Mouse (Mus musculus) ES-E14 (cell line): ENCODE measurements around the gene Eif2b2. TPM values are rescaled to one million over a fixed set of nuclear protein-coding genes. Genes with fewer than 3 reads are reported as not detected.

Source experiments
- DNase-seq: peaks from one replicate; pipeline ENCODE4 v3.0.0-alpha.2; 2013; ENCODE audit warnings: low read depth, low spot score
- H3K27ac ChIP-seq: 2 replicates; pipeline ENCODE4 v1.5.1; 2012; ENCODE audit warnings: low read depth, mild to moderate bottlenecking, low read length, moderate library complexity, mixed read lengths; ENCODE audit not compliant: poor library complexity, insufficient read depth, severe bottlenecking
- H3K36me3 ChIP-seq: 2 replicates; pipeline ENCODE4 v1.6.1; 2012; ENCODE audit warnings: mild to moderate bottlenecking, low read length, moderate library complexity, mixed read lengths; ENCODE audit not compliant: control insufficient read depth, poor library complexity, insufficient read depth, severe bottlenecking
- H3K4me1 ChIP-seq, 2 experiments: fragments of 150-350 bp in 1 of 2; sonication (generic) in 1 of 2; 2 replicates each; pipeline ENCODE4 v1.6.1; 2012; ENCODE audit warnings: low read length in 2 of 2, mild to moderate bottlenecking in 1 of 2, mixed read lengths in 1 of 2; ENCODE audit not compliant: control insufficient read depth in 2 of 2, insufficient read depth in 2 of 2, poor library complexity in 1 of 2
- H3K4me3 ChIP-seq, 2 experiments: fragments of 150-350 bp in 1 of 2; sonication (generic) in 1 of 2; 2 replicates each; pipeline ENCODE4 v1.5.1; 2012; ENCODE audit warnings: low read length in 2 of 2, low read depth in 1 of 2, mild to moderate bottlenecking in 1 of 2, mixed read lengths in 1 of 2; ENCODE audit not compliant: insufficient read depth in 1 of 2, poor library complexity in 1 of 2, severe bottlenecking in 1 of 2
- H3K9ac ChIP-seq: 2 replicates; pipeline ENCODE4 v1.6.1; 2012; ENCODE audit warnings: low read depth, mild to moderate bottlenecking, low read length, mixed read lengths; ENCODE audit not compliant: poor library complexity, insufficient read depth, severe bottlenecking
- H3K9me3 ChIP-seq: fragments of 150-350 bp; sonication (generic); 2 replicates; pipeline ENCODE4 v1.6.1; 2012; ENCODE audit warnings: low read depth, mild to moderate bottlenecking, low read length; ENCODE audit not compliant: control insufficient read depth, insufficient read depth
- CHD2 ChIP-seq: IDR thresholded peaks from 2 replicates; pipeline ENCODE4 v1.6.1; 2014; ENCODE audit warnings: mild to moderate bottlenecking, low read depth, low read length, inconsistent platforms
- HCFC1 ChIP-seq: IDR thresholded peaks from 2 replicates; pipeline ENCODE4 v1.6.1; 2012; ENCODE audit warnings: low read length, inconsistent platforms, borderline replicate concordance; ENCODE audit not compliant: insufficient read depth
- MAFK ChIP-seq: IDR thresholded peaks from 2 replicates; pipeline ENCODE4 v1.6.1; 2014; ENCODE audit warnings: mild to moderate bottlenecking, low read depth, low read length, inconsistent platforms; ENCODE audit not compliant: insufficient read depth
- ZC3H11A ChIP-seq: IDR thresholded peaks from 2 replicates; pipeline ENCODE4 v1.6.1; 2012; ENCODE audit warnings: low read depth, mild to moderate bottlenecking, inconsistent platforms, low read length, borderline replicate concordance
- ZNF384 ChIP-seq: IDR thresholded peaks from 2 replicates; pipeline ENCODE4 v1.6.1; 2012; ENCODE audit warnings: low read depth, low read length, inconsistent platforms
- in situ Hi-C, 2 experiments: fragments of 600-800 bp; cut with MboI; formaldehyde crosslinking; loops; one replicate each; pipeline ENCODE4 v1.15.1; 2025; ENCODE audit warnings: low sequenced_read_pairs in 2 of 2, inconsistent platforms in 1 of 2; ENCODE audit not compliant: unreplicated experiment in 2 of 2
- total RNA-seq: library from RNA; depleted of rRNA; stranded (reverse); fragments of 300-350 nt; gene quantifications from 2 replicates; pipeline ENCODE4 v1.2.3, GENCODE M21; 2012

Gene Eif2b2
- total RNA-seq, 1 experiment, result 136 TPM

- Histone ChIP-seq H3K36me3 (no peaks in the 10 kb centered on the region), H3K27ac (no peak within 1 kb of the TSS), H3K4me3 (peak within 1 kb of the TSS; percentile 31 to 38; a peak in 2 of 4 replicates), H3K9me3 (no peaks in the 10 kb centered on the region), H3K9ac (no peak within 1 kb of the TSS), H3K4me1 (peaks cover 0 to 16% of the 10 kb centered on the region in 2 experiments; a peak in 1 of 4 replicates)
- DNase-seq, result no peak
- in situ Hi-C loops, result no loop called here
- no peak for TF ChIP-seq CHD2
- no peak for TF ChIP-seq MAFK
- TF ChIP-seq ZC3H11A, result no peak
- TF ChIP-seq HCFC1, result no peak
- TF ChIP-seq ZNF384, result no peak
Observed at GRCm38 (mm10) chr12:85177740-85178239, 41.5 kb upstream of the Eif2b2 start, which contains the start of gene Pgf. Pgf (minus strand) TSS chr12:85177790.

GRCm38 (mm10) chr12:85178294-85178693 lies 41.0 kb upstream of the Eif2b2 start:
- Histone ChIP-seq H3K9me3 (no peaks in the 10 kb centered on the region), H3K27ac (no peak overlapping the region), H3K9ac (no peak overlapping the region), H3K4me3 (no peak overlapping the region), H3K4me1 (peaks cover 0 to 16% of the 10 kb centered on the region in 2 experiments; a peak in 1 of 4 replicates), H3K36me3 (no peaks in the 10 kb centered on the region)
- DNase-seq, result no peak
- no peak for TF ChIP-seq HCFC1
- no peak for TF ChIP-seq MAFK
- no peak for TF ChIP-seq ZNF384
- TF ChIP-seq CHD2, result no peak
- no peak for TF ChIP-seq ZC3H11A
- in situ Hi-C loops, result no loop called here

- no peak overlapping the region for H3K4me3 ChIP-seq
- no peaks in the 10 kb centered on the region for H3K9me3 ChIP-seq
Observed at GRCm38 (mm10) chr12:85181475-85182344, 37.6 kb upstream of the Eif2b2 start.

GRCm38 (mm10) chr12:85182345-85182643 lies 37.0 kb upstream of the Eif2b2 start:
- TF ChIP-seq CHD2, result no peak
- no peak for TF ChIP-seq MAFK
- TF ChIP-seq ZC3H11A, result no peak
- TF ChIP-seq ZNF384, result no peak
- TF ChIP-seq HCFC1, result no peak
- in situ Hi-C loops, result no loop called here
- Histone ChIP-seq H3K4me1 (no peaks in the 10 kb centered on the region), H3K4me3 (no peak overlapping the region), H3K36me3 (no peaks in the 10 kb centered on the region), H3K27ac (no peak overlapping the region), H3K9ac (no peak overlapping the region), H3K9me3 (no peaks in the 10 kb centered on the region)
- DNase-seq, result no peak

More at GRCm38 (mm10) chr12:85181475-85182344, 37.6 kb upstream of the Eif2b2 start:
- DNase-seq, result no peak
- TF ChIP-seq CHD2, result no peak
- TF ChIP-seq ZC3H11A, result no peak
- TF ChIP-seq MAFK, result no peak
- TF ChIP-seq ZNF384, result no peak
- TF ChIP-seq HCFC1, result no peak
- H3K27ac ChIP-seq, result no peak overlapping the region
- no peaks in the 10 kb centered on the region for H3K36me3 ChIP-seq
- no peak overlapping the region for H3K9ac ChIP-seq
- peaks cover 0 to 3% of the 10 kb centered on the region in 2 experiments; a peak in 1 of 4 replicates for H3K4me1 ChIP-seq
- in situ Hi-C loops, result no loop called here
